Mouse (Mus musculus): ENCODE measurements at regions not wholly inside any gene's neighbourhood (a gene's known extent, or its start where the extent isn't known, plus 50 kb on each side); places are given as distances from the start of the nearest gene placed in this dataset.

DNA sequence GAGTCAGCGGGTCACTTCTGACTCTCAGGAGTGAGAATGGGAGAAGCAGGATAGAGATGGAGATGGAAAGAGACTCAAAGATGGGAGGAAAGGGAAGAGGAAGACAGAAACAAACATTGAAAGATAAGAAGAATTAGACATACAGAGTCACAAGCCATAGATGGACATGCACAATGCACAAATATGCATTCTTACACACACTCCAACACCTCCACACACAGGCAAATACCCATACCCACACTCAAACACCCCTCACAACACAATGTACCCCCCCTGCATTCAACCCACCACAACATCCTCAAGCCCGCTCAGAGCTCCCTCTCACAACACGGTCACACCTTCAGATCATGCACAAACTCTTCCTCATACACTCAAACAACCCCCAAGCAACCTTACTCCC is 251.4 kb upstream of the Wscd1 start:
- no peak for TF ChIP-seq EP300 (IDR thresholded peaks at IDR 0.05; ENCODE audit: low read depth)
- TF ChIP-seq CTCF (IDR thresholded peaks at IDR 0.05; ENCODE audit: low read depth) = no peak
